Mouse (Mus musculus) liver, embryonic 16.5 days (tissue): ENCODE measurements at regions not wholly inside any gene's neighbourhood (a gene's known extent, or its start where the extent isn't known, plus 50 kb on each side); places are given as distances from the start of the nearest gene placed in this dataset.
A peak's percentile ranks its signal among the peaks of the same experiment; 100 is the strongest.

Experiments used
- ATAC-seq: fragments of 200-750 bp; cut with Nextera tagmentation; 2 replicates; pipeline ENCODE4 v1.8.0; 2017; ENCODE audit warnings: low read depth, mild to moderate bottlenecking, moderate number of reproducible peaks, moderate library complexity
- H3K27ac ChIP-seq: fragments of 300-500 bp; sonication (generic); 2 replicates; pipeline ENCODE4 v1.5.1; 2014; ENCODE audit warnings: mild to moderate bottlenecking, low read length
- H3K27me3 ChIP-seq: fragments of 300-500 bp; sonication (generic); 2 replicates; pipeline ENCODE4 v1.6.1; 2014; ENCODE audit warnings: low read depth, low read length, mixed read lengths; ENCODE audit not compliant: control insufficient read depth, insufficient read depth
- H3K36me3 ChIP-seq: fragments of 300-500 bp; sonication (generic); 2 replicates; pipeline ENCODE4 v1.6.1; 2014; ENCODE audit warnings: mild to moderate bottlenecking; ENCODE audit not compliant: control insufficient read depth, insufficient read depth
- H3K4me1 ChIP-seq: fragments of 300-500 bp; sonication (generic); 2 replicates; pipeline ENCODE4 v1.6.1; 2014; ENCODE audit warnings: low read depth, low read length, mixed read lengths; ENCODE audit not compliant: control insufficient read depth
- H3K4me2 ChIP-seq: fragments of 300-500 bp; sonication (generic); 2 replicates; pipeline ENCODE4 v1.6.1; 2014; ENCODE audit warnings: low read depth, low read length, mixed read lengths
- H3K4me3 ChIP-seq: fragments of 300-500 bp; sonication (generic); 2 replicates; pipeline ENCODE4 v1.5.1; 2014; ENCODE audit warnings: low read depth, mild to moderate bottlenecking, low read length
- H3K9ac ChIP-seq: fragments of 300-500 bp; sonication (generic); 2 replicates; pipeline ENCODE4 v1.6.1; 2014; ENCODE audit warnings: low read depth, low read length
- H3K9me3 ChIP-seq: fragments of 300-500 bp; sonication (generic); replicated peaks from 2 replicates; pipeline ENCODE4 v1.6.1; 2016; ENCODE audit warnings: low read length; ENCODE audit not compliant: control insufficient read depth
- WGBS: fragments of 180-500 bp; shearing (Covaris S2); extraction: QIAGEN DNeasy Blood & Tissue Kit; methylation state at CpG from one replicate; pipeline ENCODE4 v1.1.7; 2014; ENCODE audit not compliant: insufficient replicate concordance; 5-methylcytosine and 5-hydroxymethylcytosine counted together

GRCm38 (mm10) chr10:118629360-118630040, 188.7 kb downstream of the Ifng start:
- no peak overlapping the region for H3K4me2 ChIP-seq
- no peak for ATAC-seq
- H3K9ac ChIP-seq: no peak overlapping the region
- WGBS: 80% methylated on average over 22 of the region's 22 CpGs
- no peak overlapping the region for H3K27ac ChIP-seq
- H3K4me3 ChIP-seq: no peak overlapping the region
- peaks cover 18% of the 10 kb centered on the region for H3K4me1 ChIP-seq
- H3K36me3 ChIP-seq: no peaks in the 10 kb centered on the region
- no peaks in the 10 kb centered on the region for H3K27me3 ChIP-seq
- H3K9me3 ChIP-seq: no peaks in the 10 kb centered on the region

DNA sequence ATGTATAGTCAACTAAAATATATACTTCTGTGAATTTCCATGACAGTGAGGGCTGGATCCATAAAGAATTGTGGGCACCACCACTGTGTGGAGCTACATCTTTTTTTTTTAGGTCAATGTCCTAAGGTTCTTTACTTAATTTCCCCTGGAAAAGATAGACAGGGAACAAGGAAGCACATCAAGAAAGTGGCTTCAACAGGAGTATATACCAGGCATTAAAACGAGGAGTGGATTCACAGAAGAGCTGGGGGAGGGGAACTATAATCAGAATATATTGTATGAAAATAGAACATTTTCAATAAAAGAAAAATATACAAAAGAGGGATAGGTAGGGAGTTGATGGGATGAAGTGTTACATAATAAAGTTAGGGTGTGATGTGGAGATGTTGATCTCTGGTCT, 190.9 kb downstream of the Ifng start:
- ATAC-seq: no peak
- Histone ChIP-seq H3K4me2 (no peak overlapping the region), H3K27ac (no peak overlapping the region), H3K27me3 (no peaks in the 10 kb centered on the region), H3K36me3 (no peaks in the 10 kb centered on the region), H3K4me3 (no peak overlapping the region), H3K9ac (no peak overlapping the region), H3K9me3 (no peaks in the 10 kb centered on the region), H3K4me1 (peaks cover 18% of the 10 kb centered on the region)
- WGBS: 73% methylated on average over 1 of the region's 1 CpGs

DNA sequence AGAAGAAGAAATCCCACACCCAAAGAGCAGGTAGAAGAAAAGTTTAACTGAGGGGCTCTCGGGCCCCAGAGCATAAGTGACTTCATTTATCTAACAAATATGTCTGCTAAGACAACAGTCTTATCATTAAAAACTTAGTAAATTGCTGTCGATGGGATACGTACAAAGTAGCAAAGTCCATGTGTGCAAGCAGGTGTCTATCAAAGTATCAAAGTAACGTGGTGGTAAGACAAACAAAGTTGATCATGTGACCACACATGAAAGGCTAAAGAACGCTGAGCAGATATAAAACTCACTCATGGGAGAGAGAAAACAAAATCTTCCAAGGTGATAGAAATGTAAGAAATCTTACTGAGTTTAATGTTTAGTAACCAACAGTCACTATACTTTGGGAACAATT, 191.3 kb downstream of the Ifng start:
- Histone ChIP-seq H3K9me3 (no peaks in the 10 kb centered on the region), H3K4me3 (no peak overlapping the region), H3K36me3 (no peaks in the 10 kb centered on the region), H3K27me3 (no peaks in the 10 kb centered on the region), H3K4me2 (no peak overlapping the region), H3K9ac (no peak overlapping the region), H3K27ac (no peak overlapping the region), H3K4me1 (peaks cover 18% of the 10 kb centered on the region)
- no peak for ATAC-seq
- 23% methylated on average over 5 of the region's 5 CpGs for WGBS

- Histone ChIP-seq H3K27me3 (no peaks in the 10 kb centered on the region), H3K4me2 (peak overlapping the region; percentile 41; the same call in 1 of the 2 replicates), H3K4me1 (peaks cover 18% of the 10 kb centered on the region), H3K4me3 (no peak overlapping the region), H3K9me3 (no peaks in the 10 kb centered on the region), H3K36me3 (no peaks in the 10 kb centered on the region), H3K27ac (peak overlapping the region; percentile 74), H3K9ac (no peak overlapping the region)
- whole genome bisulfite sequencing: 11% methylated on average over 7 of the region's 7 CpGs
- peak; percentile 96 for ATAC-seq
Observed at GRCm38 (mm10) chr10:118633429-118633828, 192.6 kb downstream of the Ifng start.

- Histone ChIP-seq H3K27ac (no peak overlapping the region), H3K9me3 (no peaks in the 10 kb centered on the region), H3K4me3 (no peak overlapping the region), H3K27me3 (no peaks in the 10 kb centered on the region), H3K4me2 (no peak overlapping the region), H3K4me1 (peaks cover 20% of the 10 kb centered on the region), H3K36me3 (no peaks in the 10 kb centered on the region), H3K9ac (no peak overlapping the region)
- ATAC-seq: no peak
- 40% methylated on average over 4 of the region's 4 CpGs for WGBS
Observed at GRCm38 (mm10) chr10:118639097-118639496, 198.3 kb downstream of the Ifng start.

DNA sequence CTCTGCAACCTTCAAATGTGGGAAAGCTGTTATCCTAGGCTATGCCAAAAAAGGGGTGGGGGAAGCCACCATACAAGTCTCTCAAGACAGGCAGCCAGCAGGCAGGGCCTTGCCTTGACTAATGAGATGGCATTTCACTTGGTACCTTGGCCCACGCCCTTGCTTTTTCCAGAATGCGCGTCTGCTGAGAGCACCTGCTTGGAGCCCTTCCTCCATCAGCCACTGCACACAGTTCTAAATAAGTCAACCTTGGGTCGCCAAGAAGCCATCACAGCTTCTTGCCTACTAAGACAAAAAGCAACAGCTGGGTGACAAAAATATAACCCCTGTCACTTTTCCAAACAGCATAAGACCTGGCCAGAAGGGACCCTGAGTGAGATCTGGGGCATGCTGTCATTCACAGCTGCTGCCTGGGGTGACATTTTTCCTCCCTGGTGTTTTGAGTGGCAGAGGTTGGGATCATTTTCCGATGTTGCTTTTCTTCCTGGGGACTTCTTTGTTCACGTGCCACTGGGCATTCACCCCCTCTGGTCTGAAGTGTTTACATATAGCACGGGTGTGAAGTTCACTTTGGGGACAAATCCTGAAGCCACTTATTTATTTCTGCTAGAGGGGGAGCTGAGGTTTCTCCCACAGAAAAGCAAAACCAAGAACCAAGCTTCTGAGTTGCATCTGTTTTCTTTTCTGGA, 199.4 kb downstream of the Ifng start:
- Histone ChIP-seq H3K36me3 (no peaks in the 10 kb centered on the region), H3K9me3 (no peaks in the 10 kb centered on the region), H3K4me1 (peaks cover 17% of the 10 kb centered on the region), H3K4me3 (no peak overlapping the region), H3K27me3 (no peaks in the 10 kb centered on the region), H3K27ac (no peak overlapping the region), H3K9ac (no peak overlapping the region), H3K4me2 (no peak overlapping the region)
- 0 out of 2 replicates have a peak, but pooled peaks have one; percentile 22 for ATAC-seq
- WGBS: 66% methylated on average over 7 of the region's 7 CpGs

DNA sequence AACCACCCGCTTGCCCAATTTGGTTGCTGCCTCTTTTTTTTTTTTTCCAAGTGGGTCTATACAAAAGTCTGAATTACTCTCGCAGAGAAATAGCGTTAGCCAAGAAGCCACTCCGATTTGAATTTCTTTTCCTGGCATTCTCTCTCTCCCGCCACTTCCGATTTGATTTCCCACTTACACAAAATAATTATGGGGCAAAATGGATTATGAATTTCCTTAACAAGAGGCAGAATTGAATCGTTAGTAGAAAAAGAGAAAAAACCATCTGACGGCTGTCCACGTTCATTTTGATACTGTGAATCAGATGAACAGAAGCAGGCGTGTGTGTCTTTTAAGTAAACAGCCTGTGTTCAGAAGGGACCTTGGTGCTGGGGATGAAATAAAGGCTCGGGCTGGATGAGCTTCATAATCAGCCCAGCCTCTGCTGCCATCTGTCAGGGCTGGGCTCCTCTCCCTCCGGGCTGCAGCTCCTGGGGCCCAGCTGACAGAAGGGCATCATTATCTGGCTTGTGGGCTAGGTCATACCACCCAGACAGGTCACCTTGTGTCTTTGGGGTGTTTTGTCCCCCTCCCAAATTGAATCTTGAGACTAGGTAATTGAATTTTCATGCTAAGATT, 200.1 kb downstream of the Ifng start:
- no peak overlapping the region for H3K9ac ChIP-seq
- H3K9me3 ChIP-seq: no peaks in the 10 kb centered on the region
- no peak overlapping the region for H3K27ac ChIP-seq
- no peak overlapping the region for H3K4me3 ChIP-seq
- 0 out of 2 replicates have a peak overlapping the region, but pooled peaks have one; percentile 1 for H3K4me2 ChIP-seq
- H3K4me1 ChIP-seq: peaks cover 17% of the 10 kb centered on the region
- no peaks in the 10 kb centered on the region for H3K36me3 ChIP-seq
- 60% methylated on average over 12 of the region's 12 CpGs for WGBS
- peak; percentile 88 for ATAC-seq
- H3K27me3 ChIP-seq: no peaks in the 10 kb centered on the region

GRCm38 (mm10) chr10:118643622-118644021, 202.8 kb downstream of the Ifng start:
- no peaks in the 10 kb centered on the region for H3K27me3 ChIP-seq
- H3K36me3 ChIP-seq: no peaks in the 10 kb centered on the region
- no peak overlapping the region for H3K27ac ChIP-seq
- peaks cover 17% of the 10 kb centered on the region for H3K4me1 ChIP-seq
- no peaks in the 10 kb centered on the region for H3K9me3 ChIP-seq
- no peak for ATAC-seq
- no peak overlapping the region for H3K9ac ChIP-seq
- H3K4me3 ChIP-seq: no peak overlapping the region
- H3K4me2 ChIP-seq: no peak overlapping the region
- 57% methylated on average over 8 of the region's 8 CpGs for WGBS

DNA sequence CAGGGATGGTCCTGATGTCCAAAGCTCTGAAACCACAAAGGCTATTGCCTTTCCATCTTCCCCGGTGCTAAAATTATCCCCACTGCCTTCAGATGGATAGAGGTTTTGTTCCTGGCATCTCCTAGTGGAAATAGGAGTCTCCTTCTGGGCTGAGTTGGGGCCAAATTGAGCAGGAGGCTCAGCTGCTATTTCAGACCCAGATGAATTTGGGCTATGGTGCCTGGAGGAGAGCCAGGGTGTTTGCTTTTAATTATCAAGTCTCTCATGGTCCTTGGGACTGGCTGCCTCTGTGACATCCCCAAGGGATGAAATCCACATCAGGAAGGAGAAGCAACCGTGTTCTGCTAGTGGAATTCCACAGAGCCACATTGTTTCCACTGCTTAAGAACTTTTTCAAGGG, 207.3 kb downstream of the Ifng start:
- no peaks in the 10 kb centered on the region for H3K27me3 ChIP-seq
- no peak overlapping the region for H3K27ac ChIP-seq
- no peak overlapping the region for H3K4me2 ChIP-seq
- no peak for ATAC-seq
- WGBS: 61% methylated on average over 2 of the region's 2 CpGs
- H3K9ac ChIP-seq: no peak overlapping the region
- H3K36me3 ChIP-seq: no peaks in the 10 kb centered on the region
- no peaks in the 10 kb centered on the region for H3K4me1 ChIP-seq
- no peaks in the 10 kb centered on the region for H3K9me3 ChIP-seq
- H3K4me3 ChIP-seq: no peak overlapping the region
